Mouse (Mus musculus): ENCODE data around the gene Arhgap6.

Gene Arhgap6

GRCm38 (mm10) chrX:168794974-168795858 is at the start of gene Arhgap6:
Gene Arhgap6 (plus strand): TSS chrX:168795099.
- DNase-seq (ENCODE audit: low spot score): peak; percentile 21

GRCm38 (mm10) chrX:168747011-168747410 is 47.9 kb upstream of the Arhgap6 start:
- DNase-seq (ENCODE audit: low spot score): no peak

- no peak for DNase-seq (ENCODE audit: low spot score)
These were observed 1.3 kb downstream of the Arhgap6 start for GRCm38 (mm10) chrX:168795859-168796848.

- no peak for DNase-seq (ENCODE audit: low spot score)
These were observed 9.8 kb downstream of the Arhgap6 start for GRCm38 (mm10) chrX:168804677-168805076.

GRCm38 (mm10) chrX:168810513-168811265 is 15.8 kb downstream of the Arhgap6 start:
- DNase-seq (ENCODE audit: low spot score): no peak

GRCm38 (mm10) chrX:168818858-168819257 is 24.0 kb downstream of the Arhgap6 start:
- no peak for DNase-seq (ENCODE audit: low spot score)

- no peak for DNase-seq (ENCODE audit: low spot score)
These were observed 29.3 kb downstream of the Arhgap6 start for GRCm38 (mm10) chrX:168824166-168824565.

GRCm38 (mm10) chrX:168832343-168832742 is 37.4 kb downstream of the Arhgap6 start:
- no peak for DNase-seq (ENCODE audit: low spot score)

GRCm38 (mm10) chrX:168848062-168848461 is 53.2 kb downstream of the Arhgap6 start:
- no peak for DNase-seq (ENCODE audit: low spot score)

- no peak for DNase-seq (ENCODE audit: low spot score)
These were observed 79.8 kb downstream of the Arhgap6 start for GRCm38 (mm10) chrX:168874688-168875087.

- no peak for DNase-seq (ENCODE audit: low spot score)
These were observed 108.7 kb downstream of the Arhgap6 start for GRCm38 (mm10) chrX:168903557-168903956.

GRCm38 (mm10) chrX:168904086-168904485 is 109.2 kb downstream of the Arhgap6 start:
- peak; percentile 44 for DNase-seq (ENCODE audit: low spot score)

GRCm38 (mm10) chrX:168907586-168907985 is 112.7 kb downstream of the Arhgap6 start:
- DNase-seq (ENCODE audit: low spot score): peak; percentile 4

GRCm38 (mm10) chrX:168913519-168913918 is 118.6 kb downstream of the Arhgap6 start:
- DNase-seq (ENCODE audit: low spot score): no peak

- no peak for DNase-seq (ENCODE audit: low spot score)
These were observed 126.0 kb downstream of the Arhgap6 start for GRCm38 (mm10) chrX:168920942-168921341.

- no peak for DNase-seq (ENCODE audit: low spot score)
These were observed 137.5 kb downstream of the Arhgap6 start for GRCm38 (mm10) chrX:168932420-168932819.

- no peak for DNase-seq (ENCODE audit: low spot score)
These were observed 140.5 kb downstream of the Arhgap6 start for GRCm38 (mm10) chrX:168935447-168935846.

- DNase-seq (ENCODE audit: low spot score): peak; percentile 16
These were observed 143.0 kb downstream of the Arhgap6 start for GRCm38 (mm10) chrX:168937941-168938340.

GRCm38 (mm10) chrX:168941684-168942083 is 146.8 kb downstream of the Arhgap6 start:
- DNase-seq (ENCODE audit: low spot score): no peak

GRCm38 (mm10) chrX:168943217-168943616 is 148.3 kb downstream of the Arhgap6 start:
- DNase-seq (ENCODE audit: low spot score): no peak

- DNase-seq (ENCODE audit: low spot score): no peak
These were observed 180.5 kb downstream of the Arhgap6 start for GRCm38 (mm10) chrX:168975444-168975843.

GRCm38 (mm10) chrX:168977776-168978175 is 182.9 kb downstream of the Arhgap6 start:
- peak; percentile 4 for DNase-seq (ENCODE audit: low spot score)

Measured in lung, postnatal 25 days (tissue).